Mouse (Mus musculus) liver, embryonic 16.5 days (tissue): ENCODE data around the gene Creg2. TPM values are rescaled to one million over a fixed set of nuclear protein-coding genes. Genes with fewer than 3 reads are reported as not detected.
A peak's percentile ranks its signal among the peaks of the same experiment; 100 is the strongest.

ENCODE experiments used
- ATAC-seq: fragments of 200-750 bp; cut with Nextera tagmentation; 2 replicates; pipeline ENCODE4 v1.8.0; 2017; ENCODE audit warnings: low read depth, mild to moderate bottlenecking, moderate number of reproducible peaks, moderate library complexity
- H3K27ac ChIP-seq: fragments of 300-500 bp; sonication (generic); 2 replicates; pipeline ENCODE4 v1.5.1; 2014; ENCODE audit warnings: mild to moderate bottlenecking, low read length
- H3K27me3 ChIP-seq: fragments of 300-500 bp; sonication (generic); 2 replicates; pipeline ENCODE4 v1.6.1; 2014; ENCODE audit warnings: low read depth, low read length, mixed read lengths; ENCODE audit not compliant: control insufficient read depth, insufficient read depth
- H3K36me3 ChIP-seq: fragments of 300-500 bp; sonication (generic); 2 replicates; pipeline ENCODE4 v1.6.1; 2014; ENCODE audit warnings: mild to moderate bottlenecking; ENCODE audit not compliant: control insufficient read depth, insufficient read depth
- H3K4me1 ChIP-seq: fragments of 300-500 bp; sonication (generic); 2 replicates; pipeline ENCODE4 v1.6.1; 2014; ENCODE audit warnings: low read depth, low read length, mixed read lengths; ENCODE audit not compliant: control insufficient read depth
- H3K4me2 ChIP-seq: fragments of 300-500 bp; sonication (generic); 2 replicates; pipeline ENCODE4 v1.6.1; 2014; ENCODE audit warnings: low read depth, low read length, mixed read lengths
- H3K4me3 ChIP-seq: fragments of 300-500 bp; sonication (generic); 2 replicates; pipeline ENCODE4 v1.5.1; 2014; ENCODE audit warnings: low read depth, mild to moderate bottlenecking, low read length
- H3K9ac ChIP-seq: fragments of 300-500 bp; sonication (generic); 2 replicates; pipeline ENCODE4 v1.6.1; 2014; ENCODE audit warnings: low read depth, low read length
- H3K9me3 ChIP-seq: fragments of 300-500 bp; sonication (generic); replicated peaks from 2 replicates; pipeline ENCODE4 v1.6.1; 2016; ENCODE audit warnings: low read length; ENCODE audit not compliant: control insufficient read depth
- WGBS: fragments of 180-500 bp; shearing (Covaris S2); extraction: QIAGEN DNeasy Blood & Tissue Kit; methylation state at CpG from one replicate; pipeline ENCODE4 v1.1.7; 2014; ENCODE audit not compliant: insufficient replicate concordance; 5-methylcytosine and 5-hydroxymethylcytosine counted together
- polyA plus RNA-seq: library from polyadenylated mRNA; unstranded; fragments of >200 nt; fragmentation: Nextera tagmentation; extraction: Ambion mirVana; gene quantifications from 2 replicates; pipeline ENCODE4 v1.2.1, GENCODE M21; 2015

Creg2 gene
- polyA plus RNA-seq, 1 experiment from 2014 or later, result not detected

GRCm38 (mm10) chr1:39623106-39623505 is 28.2 kb downstream of the Creg2 start:
- no peak for ATAC-seq
- Histone ChIP-seq H3K9me3 (no peaks in the 10 kb centered on the region), H3K9ac (no peak overlapping the region), H3K27me3 (no peaks in the 10 kb centered on the region), H3K36me3 (no peaks in the 10 kb centered on the region), H3K4me2 (no peak overlapping the region), H3K4me1 (no peaks in the 10 kb centered on the region), H3K27ac (no peak overlapping the region), H3K4me3 (no peak overlapping the region)
- WGBS, result 63% methylated on average over 5 of the region's 5 CpGs

GRCm38 (mm10) chr1:39618524-39618923 is 32.8 kb downstream of the Creg2 start:
- H3K36me3 ChIP-seq, result no peaks in the 10 kb centered on the region
- no peak overlapping the region for H3K4me2 ChIP-seq
- ATAC-seq, result no peak

GRCm38 (mm10) chr1:39615526-39615925 is 35.7 kb downstream of the Creg2 start:
- Histone ChIP-seq H3K4me2 (no peak overlapping the region), H3K4me1 (no peaks in the 10 kb centered on the region; the same call in 1 of the 2 replicates), H3K27me3 (no peaks in the 10 kb centered on the region), H3K36me3 (no peaks in the 10 kb centered on the region), H3K27ac (no peak overlapping the region), H3K9me3 (no peaks in the 10 kb centered on the region), H3K4me3 (no peak overlapping the region), H3K9ac (no peak overlapping the region)
- no peak for ATAC-seq
- WGBS, result 60% methylated on average over 6 of the region's 6 CpGs

More at GRCm38 (mm10) chr1:39618524-39618923, 32.8 kb downstream of the Creg2 start:
- Histone ChIP-seq H3K9me3 (no peaks in the 10 kb centered on the region), H3K27ac (no peak overlapping the region), H3K27me3 (no peaks in the 10 kb centered on the region), H3K4me1 (no peaks in the 10 kb centered on the region; the same call in 1 of the 2 replicates), H3K4me3 (no peak overlapping the region), H3K9ac (no peak overlapping the region)
- 57% methylated on average over 8 of the region's 8 CpGs for WGBS

- Histone ChIP-seq H3K4me1 (no peaks in the 10 kb centered on the region; the same call in 1 of the 2 replicates), H3K4me2 (peak overlapping the region; percentile 14), H3K27ac (no peak overlapping the region), H3K4me3 (no peak overlapping the region), H3K9me3 (no peaks in the 10 kb centered on the region), H3K9ac (no peak overlapping the region), H3K36me3 (no peaks in the 10 kb centered on the region), H3K27me3 (no peaks in the 10 kb centered on the region)
- no peak for ATAC-seq
- WGBS, result 6% methylated on average over 11 of the region's 11 CpGs
These were observed 36.6 kb downstream of the Creg2 start for GRCm38 (mm10) chr1:39614462-39615279.

GRCm38 (mm10) chr1:39613061-39613460 is 38.2 kb downstream of the Creg2 start:
- H3K4me2 ChIP-seq, result no peak overlapping the region
- H3K9ac ChIP-seq, result no peak overlapping the region
- no peaks in the 10 kb centered on the region for H3K27me3 ChIP-seq
- no peaks in the 10 kb centered on the region for H3K9me3 ChIP-seq
- H3K36me3 ChIP-seq, result no peaks in the 10 kb centered on the region
- H3K4me1 ChIP-seq, result no peaks in the 10 kb centered on the region; the same call in 1 of the 2 replicates
- H3K4me3 ChIP-seq, result no peak overlapping the region
- ATAC-seq, result no peak
- H3K27ac ChIP-seq, result no peak overlapping the region
- WGBS, result 71% methylated on average over 3 of the region's 3 CpGs

GRCm38 (mm10) chr1:39612491-39612890 is 38.8 kb downstream of the Creg2 start:
- H3K4me1 ChIP-seq, result no peaks in the 10 kb centered on the region; the same call in 1 of the 2 replicates
- H3K9me3 ChIP-seq, result no peaks in the 10 kb centered on the region
- no peak overlapping the region for H3K27ac ChIP-seq
- no peaks in the 10 kb centered on the region for H3K27me3 ChIP-seq
- H3K36me3 ChIP-seq, result no peaks in the 10 kb centered on the region
- no peak overlapping the region for H3K4me3 ChIP-seq
- 61% methylated on average over 5 of the region's 5 CpGs for WGBS
- H3K4me2 ChIP-seq, result no peak overlapping the region
- ATAC-seq, result no peak
- no peak overlapping the region for H3K9ac ChIP-seq

GRCm38 (mm10) chr1:39608534-39608933 is 42.7 kb downstream of the Creg2 start:
- Histone ChIP-seq H3K36me3 (no peaks in the 10 kb centered on the region), H3K27me3 (no peaks in the 10 kb centered on the region), H3K4me3 (no peak overlapping the region), H3K4me1 (no peaks in the 10 kb centered on the region), H3K9me3 (no peaks in the 10 kb centered on the region), H3K27ac (no peak overlapping the region), H3K4me2 (no peak overlapping the region), H3K9ac (no peak overlapping the region)
- WGBS, result 33% methylated on average over 8 of the region's 8 CpGs
- ATAC-seq, result no peak

GRCm38 (mm10) chr1:39602477-39602876 is 48.8 kb downstream of the Creg2 start:
- no peak overlapping the region for H3K9ac ChIP-seq
- H3K27ac ChIP-seq, result no peak overlapping the region
- no peaks in the 10 kb centered on the region for H3K36me3 ChIP-seq
- no peaks in the 10 kb centered on the region for H3K9me3 ChIP-seq
- no peaks in the 10 kb centered on the region for H3K4me1 ChIP-seq
- H3K4me3 ChIP-seq, result no peak overlapping the region
- no peak for ATAC-seq
- WGBS, result 60% methylated on average over 3 of the region's 3 CpGs
- no peak overlapping the region for H3K4me2 ChIP-seq
- no peaks in the 10 kb centered on the region for H3K27me3 ChIP-seq

- 69% methylated on average over 11 of the region's 11 CpGs for WGBS
- ATAC-seq, result no peak
- Histone ChIP-seq H3K4me1 (no peaks in the 10 kb centered on the region), H3K9ac (no peak overlapping the region), H3K27me3 (no peaks in the 10 kb centered on the region), H3K4me3 (no peak overlapping the region), H3K27ac (no peak overlapping the region), H3K36me3 (no peaks in the 10 kb centered on the region), H3K4me2 (no peak overlapping the region), H3K9me3 (no peaks in the 10 kb centered on the region)
These were observed 52.5 kb downstream of the Creg2 start for GRCm38 (mm10) chr1:39598726-39599125.
